Mouse (Mus musculus): ENCODE data around the gene Trappc1. TPM values are rescaled to one million over a fixed set of nuclear protein-coding genes. Genes with fewer than 3 reads are reported as not detected.

The Trappc1 gene
- total and polyA plus RNA-seq, 2 experiments from 2014 or later = 161 to 205 TPM

GRCm38 (mm10) chr11:69364376-69364775 is 40.6 kb downstream of the Trappc1 start:
- no peak for ATAC-seq (ENCODE audit: low FRiP score)
- no peaks in the 10 kb centered on the region for H3K27me3 ChIP-seq (ENCODE audit: insufficient read depth, low read length)
- TF ChIP-seq CTCF (IDR thresholded peaks at IDR 0.05) = no peak
- H3K27ac ChIP-seq (ENCODE audit: low read depth, low read length) = no peak overlapping the region
- H3K36me3 ChIP-seq (ENCODE audit: insufficient read depth, low read length) = peaks cover 44% of the 10 kb centered on the region
- H3K4me2 ChIP-seq (ENCODE audit: low read depth, low read length, poor library complexity, severe bottlenecking) = 0 out of 2 replicates have a peak overlapping the region, but pooled peaks have one; percentile 10
- H3K9ac ChIP-seq (replicated peaks; ENCODE audit: low read length, poor library complexity, severe bottlenecking) = no peak overlapping the region; the same call in 1 of the 2 replicates
- H3K9me3 ChIP-seq (ENCODE audit: low read length) = no peaks in the 10 kb centered on the region
- 49% methylated on average over 8 of the region's 8 CpGs for WGBS
- H3K4me1 ChIP-seq (ENCODE audit: insufficient read depth, low read length) = peaks cover 12% of the 10 kb centered on the region
- DNase-seq (ENCODE audit: low spot score) = no peak
- no peak overlapping the region for H3K4me3 ChIP-seq (ENCODE audit: low read depth, low read length)

DNA sequence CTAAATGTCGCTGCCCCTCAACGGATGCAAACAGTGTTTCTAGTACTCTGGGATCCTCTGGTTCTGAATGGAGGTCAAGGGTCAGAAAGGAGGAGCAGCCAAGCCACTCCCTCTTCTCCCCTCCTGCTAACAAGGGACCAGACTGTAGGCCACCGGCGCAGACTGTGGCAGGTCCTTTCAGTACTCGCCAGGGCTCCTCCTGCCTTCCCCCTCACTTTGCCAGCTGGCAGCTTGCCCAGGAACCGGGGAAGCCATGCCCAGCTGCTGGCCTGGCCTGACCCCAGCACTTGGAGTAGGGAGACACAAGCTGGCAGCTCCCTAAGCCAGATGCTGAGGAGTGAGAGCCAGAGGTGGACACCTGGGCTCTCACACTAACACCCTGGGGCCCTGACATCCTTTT is 41.1 kb downstream of the Trappc1 start:
- Histone ChIP-seq H3K4me1 (ENCODE audit: insufficient read depth, low read length) (peaks cover 12% of the 10 kb centered on the region), H3K27me3 (ENCODE audit: insufficient read depth, low read length) (no peaks in the 10 kb centered on the region), H3K9ac (replicated peaks; ENCODE audit: low read length, poor library complexity, severe bottlenecking) (0 out of 2 replicates have a peak overlapping the region, but pooled peaks have one; percentile 52), H3K36me3 (ENCODE audit: insufficient read depth, low read length) (peaks cover 38% of the 10 kb centered on the region), H3K27ac (ENCODE audit: low read depth, low read length) (peak overlapping the region; percentile 99; the same call in 1 of the 2 replicates), H3K9me3 (ENCODE audit: low read length) (no peaks in the 10 kb centered on the region), H3K4me3 (ENCODE audit: low read depth, low read length) (no peak overlapping the region), H3K4me2 (ENCODE audit: low read depth, low read length, poor library complexity, severe bottlenecking) (peak overlapping the region; percentile 88; the same call in 1 of the 2 replicates)
- TF ChIP-seq CTCF (IDR thresholded peaks at IDR 0.05) = no peak
- WGBS = 7% methylated on average over 6 of the region's 6 CpGs
- peak; percentile 55 for ATAC-seq (ENCODE audit: low FRiP score)
- DNase-seq (ENCODE audit: low spot score) = peak; percentile 92

GRCm38 (mm10) chr11:69365722-69366121 is 41.9 kb downstream of the Trappc1 start:
- Histone ChIP-seq H3K27ac (ENCODE audit: low read depth, low read length) (peak overlapping the region; percentile 99), H3K4me1 (ENCODE audit: insufficient read depth, low read length) (peaks cover 12% of the 10 kb centered on the region), H3K4me3 (ENCODE audit: low read depth, low read length) (peak overlapping the region; percentile 89), H3K9me3 (ENCODE audit: low read length) (no peaks in the 10 kb centered on the region), H3K4me2 (ENCODE audit: low read depth, low read length, poor library complexity, severe bottlenecking) (peak overlapping the region; percentile 88), H3K27me3 (ENCODE audit: insufficient read depth, low read length) (no peaks in the 10 kb centered on the region), H3K9ac (replicated peaks; ENCODE audit: low read length, poor library complexity, severe bottlenecking) (peak overlapping the region; percentile 52), H3K36me3 (ENCODE audit: insufficient read depth, low read length) (peaks cover 30% of the 10 kb centered on the region)
- no peak for ATAC-seq (ENCODE audit: low FRiP score)
- DNase-seq (ENCODE audit: low spot score) = no peak
- WGBS = 19% methylated on average over 6 of the region's 6 CpGs
- TF ChIP-seq CTCF (IDR thresholded peaks at IDR 0.05) = no peak

DNA sequence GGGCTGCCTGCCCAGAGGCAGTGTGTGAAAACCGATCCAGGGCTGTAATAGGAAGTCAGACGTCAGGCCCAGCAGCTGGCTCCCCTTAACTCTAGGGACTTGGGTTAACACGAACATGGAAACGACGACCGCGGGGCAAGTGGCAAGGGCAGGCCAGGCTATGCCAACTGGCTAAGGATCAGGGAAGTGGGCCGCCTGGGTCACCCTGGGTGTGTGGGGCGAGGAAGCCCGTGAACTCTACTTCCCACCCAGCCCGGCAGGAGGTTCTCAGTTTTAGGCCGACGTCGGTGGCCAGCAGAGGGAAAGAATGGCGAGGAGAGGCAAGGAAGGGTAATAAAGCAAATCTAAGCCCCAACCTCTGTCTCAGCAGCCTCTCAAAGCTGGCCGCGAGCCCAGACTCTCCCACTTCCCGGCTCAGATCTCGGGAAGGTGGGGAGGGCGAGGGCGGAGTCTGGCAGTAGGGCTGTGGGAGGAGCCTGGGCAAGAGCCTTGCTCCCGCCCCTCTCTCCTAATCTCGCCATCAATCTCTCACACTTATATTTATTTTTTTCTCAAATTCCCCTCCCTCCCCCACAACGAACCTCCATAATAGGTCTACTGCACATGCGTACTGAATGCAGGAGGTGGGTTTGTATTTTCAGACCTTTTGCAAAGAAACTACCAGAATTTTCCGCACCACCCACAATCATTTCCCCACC is 42.5 kb downstream of the Trappc1 start:
- H3K4me2 ChIP-seq (ENCODE audit: low read depth, low read length, poor library complexity, severe bottlenecking) = peak overlapping the region; percentile 88
- peak; percentile 39 for TF ChIP-seq CTCF (IDR thresholded peaks at IDR 0.05)
- H3K27ac ChIP-seq (ENCODE audit: low read depth, low read length) = peak overlapping the region; percentile 99
- H3K4me1 ChIP-seq (ENCODE audit: insufficient read depth, low read length) = peaks cover 14% of the 10 kb centered on the region
- H3K9ac ChIP-seq (replicated peaks; ENCODE audit: low read length, poor library complexity, severe bottlenecking) = peak overlapping the region; percentile 52
- ATAC-seq (ENCODE audit: low FRiP score) = peak; percentile 82
- H3K27me3 ChIP-seq (ENCODE audit: insufficient read depth, low read length) = no peaks in the 10 kb centered on the region
- H3K4me3 ChIP-seq (ENCODE audit: low read depth, low read length) = peak overlapping the region; percentile 89
- H3K36me3 ChIP-seq (ENCODE audit: insufficient read depth, low read length) = peaks cover 24% of the 10 kb centered on the region
- H3K9me3 ChIP-seq (ENCODE audit: low read length) = no peaks in the 10 kb centered on the region
- WGBS = 2% methylated on average over 26 of the region's 26 CpGs
- DNase-seq (ENCODE audit: low spot score) = peak; percentile 97

GRCm38 (mm10) chr11:69366855-69367615 is 43.3 kb downstream of the Trappc1 start:
- Histone ChIP-seq H3K9ac (replicated peaks; ENCODE audit: low read length, poor library complexity, severe bottlenecking) (peak overlapping the region; percentile 50), H3K9me3 (ENCODE audit: low read length) (no peaks in the 10 kb centered on the region), H3K27ac (ENCODE audit: low read depth, low read length) (peak overlapping the region; percentile 99), H3K27me3 (ENCODE audit: insufficient read depth, low read length) (no peaks in the 10 kb centered on the region), H3K4me3 (ENCODE audit: low read depth, low read length) (peak overlapping the region; percentile 89), H3K36me3 (ENCODE audit: insufficient read depth, low read length) (peaks cover 17% of the 10 kb centered on the region), H3K4me2 (ENCODE audit: low read depth, low read length, poor library complexity, severe bottlenecking) (peak overlapping the region; percentile 88), H3K4me1 (ENCODE audit: insufficient read depth, low read length) (peaks cover 18% of the 10 kb centered on the region)
- ATAC-seq (ENCODE audit: low FRiP score) (no peak), DNase-seq (ENCODE audit: low spot score) (peak; percentile 52)
- under 1% methylated on average over 22 of the region's 22 CpGs for WGBS
- peak; percentile 7; the same call in 1 of the 2 replicates for TF ChIP-seq CTCF (IDR thresholded peaks at IDR 0.05)

All from midbrain, postnatal 0 days (tissue).